Mouse (Mus musculus) bone marrow, adult 2 months (tissue): ENCODE data around the gene Dennd5b. TPM values are rescaled to one million over a fixed set of nuclear protein-coding genes. Genes with fewer than 3 reads are reported as not detected.

Experiments used
- H3K27ac ChIP-seq: fragments of 200-500 bp; 2 replicates; pipeline ENCODE4 v1.5.1; 2012; ENCODE audit warnings: low read depth, mild to moderate bottlenecking, control low read depth, inconsistent platforms, low read length; ENCODE audit not compliant: control insufficient read depth, poor library complexity, insufficient read depth
- H3K4me1 ChIP-seq: fragments of 200-500 bp; 2 replicates; pipeline ENCODE4 v1.6.1; 2011; ENCODE audit warnings: low read length; ENCODE audit not compliant: control insufficient read depth, insufficient read depth
- H3K4me3 ChIP-seq: fragments of 200-500 bp; replicated peaks from 2 replicates; pipeline ENCODE3; 2011; ENCODE audit warnings: mild to moderate bottlenecking, low read depth, low read length, control low read depth; ENCODE audit not compliant: control insufficient read depth
- CTCF ChIP-seq: fragments of 200-500 bp; IDR thresholded peaks from 2 replicates; pipeline ENCODE4 v1.5.1; 2011; ENCODE audit warnings: low read length, control low read depth; ENCODE audit not compliant: control insufficient read depth, insufficient read depth
- POLR2A ChIP-seq: fragments of 200-500 bp; IDR thresholded peaks from 2 replicates; pipeline ENCODE4 v1.6.1; 2011; ENCODE audit warnings: low read depth, mild to moderate bottlenecking, control low read depth, low read length, borderline replicate concordance; ENCODE audit not compliant: control insufficient read depth
- WGBS: fragments of 180-500 bp; shearing (Covaris S2); methylation state at CpG from one replicate; pipeline ENCODE4 v1.1.7; 2018; 5-methylcytosine and 5-hydroxymethylcytosine counted together
- polyA plus RNA-seq: library from polyadenylated mRNA; stranded (reverse); fragments of >200 nt; gene quantifications from 2 replicates; pipeline ENCODE4 v1.2.4, GENCODE M21; 2011; ENCODE audit warnings: low replicate concordance; ENCODE audit not compliant: missing spikeins, insufficient read depth, insufficient read length

Dennd5b gene
- polyA plus RNA-seq, 1 experiment: 3.0 TPM

- Histone ChIP-seq H3K4me1 (no peaks in the 10 kb centered on the region), H3K4me3 (no peak overlapping the region), H3K27ac (no peak overlapping the region)
- 78% methylated on average over 1 of the region's 1 CpGs for WGBS
- TF ChIP-seq POLR2A: no peak
- no peak for TF ChIP-seq CTCF
Measured at GRCm38 (mm10) chr6:148958712-148959111, 142.8 kb downstream of the Dennd5b start.

- 78% methylated on average over 3 of the region's 3 CpGs for WGBS
- Histone ChIP-seq H3K27ac (no peak overlapping the region), H3K4me1 (no peaks in the 10 kb centered on the region), H3K4me3 (no peak overlapping the region)
- TF ChIP-seq POLR2A (no peak), CTCF (no peak)
Measured at GRCm38 (mm10) chr6:148957046-148957445, 144.4 kb downstream of the Dennd5b start.

- Histone ChIP-seq H3K4me1 (no peaks in the 10 kb centered on the region), H3K4me3 (no peak overlapping the region), H3K27ac (no peak overlapping the region)
- TF ChIP-seq CTCF (no peak), POLR2A (no peak)
Measured at GRCm38 (mm10) chr6:148955641-148956420, 145.6 kb downstream of the Dennd5b start.

DNA sequence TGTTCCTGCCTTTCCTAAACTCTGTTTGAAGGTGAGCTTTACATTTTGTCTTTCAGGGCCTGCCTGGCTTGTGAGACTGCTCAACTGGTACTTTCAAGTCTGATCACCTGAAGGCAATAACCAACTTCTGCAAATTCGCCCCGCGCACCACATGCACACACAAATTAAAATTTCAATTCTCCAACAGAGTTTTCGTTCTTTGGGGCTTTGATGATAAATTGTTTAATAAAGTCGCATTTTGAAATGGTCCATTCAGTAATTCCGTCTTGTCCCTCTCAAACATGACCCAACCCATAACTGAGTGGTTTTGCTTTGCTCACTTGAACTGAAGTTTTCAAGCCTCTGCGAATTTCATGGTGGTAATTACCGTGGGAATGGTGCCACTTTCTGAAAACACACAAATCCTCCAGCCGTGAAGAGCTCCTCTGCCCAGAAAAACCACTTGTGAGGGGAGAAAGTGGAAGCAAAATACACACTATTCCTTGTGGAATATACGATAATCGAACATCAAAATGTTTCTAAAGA is 154.5 kb downstream of the Dennd5b start:
- H3K4me3 ChIP-seq: peak overlapping the region; percentile 75
- H3K4me1 ChIP-seq: no peaks in the 10 kb centered on the region; the same call in 1 of the 2 replicates
- no peak for TF ChIP-seq CTCF
- TF ChIP-seq POLR2A: no peak
- peak overlapping the region; percentile 60 for H3K27ac ChIP-seq
- WGBS: 21% methylated on average over 11 of the region's 11 CpGs

GRCm38 (mm10) chr6:148946409-148946742 is 155.1 kb downstream of the Dennd5b start, which contains the start of gene Sinhcaf:
Gene Sinhcaf, minus strand, starts transcription at chr6:148946467.
- TF ChIP-seq POLR2A (peak; percentile 47; the same call in 1 of the 2 replicates), CTCF (no peak)
- Histone ChIP-seq H3K27ac (peak within 1 kb of the TSS; percentile 60), H3K4me1 (no peaks in the 10 kb centered on the region; the same call in 1 of the 2 replicates), H3K4me3 (peak within 1 kb of the TSS; percentile 96)
- under 1% methylated on average over 46 of the region's 47 CpGs for WGBS

GRCm38 (mm10) chr6:148945509-148946408 is 155.7 kb downstream of the Dennd5b start:
- peak overlapping the region; percentile 46 for H3K27ac ChIP-seq
- TF ChIP-seq POLR2A (no peak; the same call in 1 of the 2 replicates), CTCF (no peak)
- H3K4me1 ChIP-seq: no peaks in the 10 kb centered on the region; the same call in 1 of the 2 replicates
- WGBS: under 1% methylated on average over 75 of the region's 75 CpGs
- peak overlapping the region; percentile 96 for H3K4me3 ChIP-seq

DNA sequence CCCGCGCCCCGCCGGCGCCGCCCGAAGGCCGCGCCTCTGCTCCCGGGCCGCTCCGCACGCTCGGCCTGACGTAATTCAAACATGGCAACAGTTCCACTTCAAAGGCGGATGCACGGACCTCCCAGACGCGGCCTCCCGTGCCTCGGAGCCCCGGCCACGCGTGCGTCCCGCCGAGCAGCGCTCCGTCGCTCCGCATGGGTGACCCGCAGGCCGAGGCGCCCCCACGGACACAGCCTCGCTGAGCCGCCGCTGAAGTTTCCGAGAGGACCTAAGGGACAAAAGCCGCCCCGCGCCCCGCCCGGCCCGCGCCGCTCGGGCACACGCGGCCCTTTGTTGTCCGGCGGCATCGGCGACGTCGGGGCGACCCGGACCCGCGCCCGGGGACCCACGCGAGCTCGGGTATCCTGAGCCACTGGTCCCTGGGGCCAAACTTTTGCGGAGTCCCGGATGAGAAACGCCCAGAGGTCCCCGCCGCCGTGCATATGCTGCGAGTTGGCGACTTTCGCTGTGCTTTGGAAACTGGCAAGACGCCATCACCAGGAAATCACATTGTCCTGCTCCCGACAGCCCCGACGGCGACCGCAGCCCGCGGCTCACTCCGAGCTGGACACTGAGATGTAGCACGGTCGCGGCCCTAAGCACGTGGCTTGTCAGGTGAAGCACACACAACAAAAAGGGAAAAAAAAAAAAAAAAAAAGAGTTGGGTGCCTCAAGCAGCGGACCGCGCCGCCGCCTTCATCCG is 156.5 kb downstream of the Dennd5b start:
- Histone ChIP-seq H3K4me3 (peak overlapping the region; percentile 96), H3K4me1 (no peaks in the 10 kb centered on the region; the same call in 1 of the 2 replicates), H3K27ac (peak overlapping the region; percentile 46)
- under 1% methylated on average over 90 of the region's 92 CpGs for WGBS
- peak; percentile 29; the same call in 1 of the 2 replicates for TF ChIP-seq POLR2A
- TF ChIP-seq CTCF: no peak
